Mouse (Mus musculus) gastrocnemius, adult 18-20 months (tissue): ENCODE measurements at regions not wholly inside any gene's neighbourhood (a gene's known extent, or its start where the extent isn't known, plus 50 kb on each side); places are given as distances from the start of the nearest gene placed in this dataset.

Experiments
- DNase-seq: peaks from one replicate; pipeline ENCODE4 v3.0.0; 2021; ENCODE audit warnings: low spot score

DNA sequence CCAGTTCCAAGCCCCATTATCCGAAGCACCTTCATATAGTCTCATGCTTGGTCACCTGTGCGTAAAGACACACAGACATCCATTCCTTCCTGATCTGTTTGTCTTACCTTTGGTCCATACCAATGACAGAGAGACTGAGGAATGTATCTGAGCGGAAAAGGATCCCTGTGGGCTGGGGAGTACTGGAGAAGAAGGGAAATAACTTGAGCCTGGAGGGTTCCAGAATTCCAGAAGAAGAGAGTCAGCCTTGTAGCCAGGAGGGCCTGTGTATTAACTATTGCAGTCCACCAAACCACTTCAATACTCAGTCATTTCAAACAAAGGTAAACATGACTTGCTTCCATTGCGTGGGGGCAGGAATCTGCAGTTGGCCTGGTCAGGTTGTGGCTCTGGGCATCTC is 51.0 kb upstream of the Rybp start:
- no peak for DNase-seq
